Mouse (Mus musculus) hindbrain, embryonic 16.5 days (tissue): ENCODE measurements around the gene Pdcd4. TPM values are rescaled to one million over a fixed set of nuclear protein-coding genes. Genes with fewer than 3 reads are reported as not detected.

Source experiments
- ATAC-seq: fragments of 200-750 bp; cut with Nextera tagmentation; 2 replicates; pipeline ENCODE4 v1.8.0; 2017; ENCODE audit warnings: moderate TSS enrichment, moderate library complexity
- H3K27ac ChIP-seq: fragments of 300-500 bp; sonication (generic); 2 replicates; pipeline ENCODE4 v1.5.1; 2014; ENCODE audit warnings: low read depth, mild to moderate bottlenecking, control low read depth, low read length, moderate library complexity
- H3K27me3 ChIP-seq: fragments of 300-500 bp; sonication (generic); replicated peaks from 2 replicates; pipeline ENCODE4 v1.6.1; 2014; ENCODE audit warnings: low read length; ENCODE audit not compliant: control insufficient read depth, insufficient read depth
- H3K36me3 ChIP-seq: fragments of 300-500 bp; sonication (generic); 2 replicates; pipeline ENCODE4 v1.6.1; 2014; ENCODE audit warnings: mild to moderate bottlenecking, low read length, moderate library complexity, mixed read lengths; ENCODE audit not compliant: control insufficient read depth, insufficient read depth
- H3K4me1 ChIP-seq: fragments of 300-500 bp; sonication (generic); 2 replicates; pipeline ENCODE4 v1.6.1; 2014; ENCODE audit warnings: low read depth, low read length; ENCODE audit not compliant: control insufficient read depth, insufficient read depth
- H3K4me2 ChIP-seq: fragments of 300-500 bp; sonication (generic); 2 replicates; pipeline ENCODE4 v1.6.1; 2014; ENCODE audit warnings: mild to moderate bottlenecking, low read length, control low read depth, moderate library complexity
- H3K4me3 ChIP-seq: fragments of 300-500 bp; sonication (generic); 2 replicates; pipeline ENCODE4 v1.5.1; 2014; ENCODE audit warnings: mild to moderate bottlenecking, low read length, control low read depth, moderate library complexity
- H3K9ac ChIP-seq: fragments of 300-500 bp; sonication (generic); 2 replicates; pipeline ENCODE4 v1.6.1; 2014; ENCODE audit warnings: low read depth, mild to moderate bottlenecking, control low read depth, low read length, moderate library complexity
- H3K9me3 ChIP-seq: fragments of 300-500 bp; sonication (generic); 2 replicates; pipeline ENCODE4 v1.6.1; 2014; ENCODE audit warnings: mild to moderate bottlenecking, low read length, moderate library complexity; ENCODE audit not compliant: control insufficient read depth
- WGBS: fragments of 180-500 bp; shearing (Covaris S2); extraction: QIAGEN DNeasy Blood & Tissue Kit; methylation state at CpG from one replicate; pipeline ENCODE4 v1.1.7; 2014; 5-methylcytosine and 5-hydroxymethylcytosine counted together
- polyA plus RNA-seq: library from polyadenylated mRNA; unstranded; fragments of >200 nt; fragmentation: Nextera tagmentation; extraction: Ambion mirVana; gene quantifications from 2 replicates; pipeline ENCODE4 v1.2.1, GENCODE M21; 2015

Gene Pdcd4
- polyA plus RNA-seq, 1 experiment from 2014 or later = 54.8 TPM

GRCm38 (mm10) chr19:53855781-53856180 lies 36.2 kb upstream of the Pdcd4 start:
- no peak for ATAC-seq
- Histone ChIP-seq H3K4me2 (no peak overlapping the region), H3K27me3 (no peaks in the 10 kb centered on the region), H3K27ac (no peak overlapping the region), H3K36me3 (no peaks in the 10 kb centered on the region), H3K4me3 (no peak overlapping the region), H3K9me3 (no peaks in the 10 kb centered on the region), H3K4me1 (peaks cover 19% of the 10 kb centered on the region), H3K9ac (no peak overlapping the region)
- WGBS = 62% methylated on average over 5 of the region's 5 CpGs

GRCm38 (mm10) chr19:53856794-53857193 lies 35.2 kb upstream of the Pdcd4 start:
- Histone ChIP-seq H3K4me1 (peaks cover 13% of the 10 kb centered on the region), H3K4me3 (no peak overlapping the region), H3K27ac (no peak overlapping the region), H3K4me2 (no peak overlapping the region), H3K9me3 (no peaks in the 10 kb centered on the region), H3K36me3 (no peaks in the 10 kb centered on the region), H3K27me3 (no peaks in the 10 kb centered on the region), H3K9ac (0 out of 2 replicates have a peak overlapping the region, but pooled peaks have one; percentile 25)
- no peak for ATAC-seq
- WGBS = 60% methylated on average over 9 of the region's 9 CpGs

GRCm38 (mm10) chr19:53857962-53858361 lies 34.1 kb upstream of the Pdcd4 start:
- Histone ChIP-seq H3K27ac (no peak overlapping the region), H3K4me1 (peaks cover 6% of the 10 kb centered on the region), H3K27me3 (no peaks in the 10 kb centered on the region), H3K4me2 (no peak overlapping the region), H3K9me3 (no peaks in the 10 kb centered on the region), H3K9ac (no peak overlapping the region), H3K4me3 (no peak overlapping the region), H3K36me3 (no peaks in the 10 kb centered on the region)
- WGBS = 71% methylated on average over 6 of the region's 6 CpGs
- ATAC-seq = no peak

- H3K27ac ChIP-seq = no peak overlapping the region
- no peak overlapping the region for H3K4me2 ChIP-seq
- H3K36me3 ChIP-seq = no peaks in the 10 kb centered on the region
- H3K4me3 ChIP-seq = no peak overlapping the region
- no peaks in the 10 kb centered on the region for H3K27me3 ChIP-seq
- WGBS = 48% methylated on average over 9 of the region's 9 CpGs
- no peak for ATAC-seq
- H3K4me1 ChIP-seq = no peaks in the 10 kb centered on the region
- H3K9ac ChIP-seq = no peak overlapping the region
- H3K9me3 ChIP-seq = no peaks in the 10 kb centered on the region
These were observed 32.9 kb upstream of the Pdcd4 start for GRCm38 (mm10) chr19:53859149-53859548.

GRCm38 (mm10) chr19:53859593-53859992 lies 32.4 kb upstream of the Pdcd4 start:
- ATAC-seq = no peak
- no peak overlapping the region for H3K9ac ChIP-seq
- no peak overlapping the region for H3K4me3 ChIP-seq
- no peaks in the 10 kb centered on the region for H3K27me3 ChIP-seq
- no peak overlapping the region for H3K4me2 ChIP-seq
- 67% methylated on average over 7 of the region's 7 CpGs for WGBS
- H3K36me3 ChIP-seq = no peaks in the 10 kb centered on the region
- no peaks in the 10 kb centered on the region for H3K4me1 ChIP-seq
- H3K9me3 ChIP-seq = no peaks in the 10 kb centered on the region
- no peak overlapping the region for H3K27ac ChIP-seq

- no peak overlapping the region for H3K4me3 ChIP-seq
- H3K27ac ChIP-seq = no peak overlapping the region
- no peaks in the 10 kb centered on the region for H3K4me1 ChIP-seq
- 86% methylated on average over 7 of the region's 7 CpGs for WGBS
- H3K27me3 ChIP-seq = no peaks in the 10 kb centered on the region
- H3K4me2 ChIP-seq = no peak overlapping the region
- no peak for ATAC-seq
- H3K9ac ChIP-seq = no peak overlapping the region
- no peaks in the 10 kb centered on the region for H3K9me3 ChIP-seq
- no peaks in the 10 kb centered on the region for H3K36me3 ChIP-seq
These were observed 30.7 kb upstream of the Pdcd4 start for GRCm38 (mm10) chr19:53861346-53861745.

- H3K9ac ChIP-seq = no peak overlapping the region
- H3K27ac ChIP-seq = no peak overlapping the region
- 58% methylated on average over 8 of the region's 8 CpGs for WGBS
- H3K4me1 ChIP-seq = no peaks in the 10 kb centered on the region
- H3K27me3 ChIP-seq = no peaks in the 10 kb centered on the region
- H3K4me2 ChIP-seq = no peak overlapping the region
- no peaks in the 10 kb centered on the region for H3K36me3 ChIP-seq
- no peaks in the 10 kb centered on the region for H3K9me3 ChIP-seq
- no peak for ATAC-seq
- no peak overlapping the region for H3K4me3 ChIP-seq
These were observed 29.3 kb upstream of the Pdcd4 start for GRCm38 (mm10) chr19:53862573-53863246.

GRCm38 (mm10) chr19:53867238-53867637 lies 24.8 kb upstream of the Pdcd4 start:
- Histone ChIP-seq H3K27me3 (no peaks in the 10 kb centered on the region), H3K27ac (no peak overlapping the region), H3K9me3 (no peaks in the 10 kb centered on the region), H3K9ac (no peak overlapping the region), H3K4me1 (no peaks in the 10 kb centered on the region), H3K36me3 (no peaks in the 10 kb centered on the region), H3K4me2 (no peak overlapping the region), H3K4me3 (no peak overlapping the region)
- no peak for ATAC-seq

GRCm38 (mm10) chr19:53868125-53868524 lies 23.9 kb upstream of the Pdcd4 start:
- Histone ChIP-seq H3K27ac (no peak overlapping the region), H3K4me2 (no peak overlapping the region), H3K36me3 (no peaks in the 10 kb centered on the region), H3K27me3 (no peaks in the 10 kb centered on the region), H3K9me3 (no peaks in the 10 kb centered on the region), H3K9ac (no peak overlapping the region), H3K4me1 (no peaks in the 10 kb centered on the region), H3K4me3 (no peak overlapping the region)
- ATAC-seq = no peak
- 96% methylated on average over 6 of the region's 6 CpGs for WGBS

- Histone ChIP-seq H3K27me3 (no peaks in the 10 kb centered on the region), H3K4me1 (no peaks in the 10 kb centered on the region), H3K9me3 (no peaks in the 10 kb centered on the region), H3K4me2 (no peak overlapping the region), H3K27ac (no peak overlapping the region), H3K36me3 (no peaks in the 10 kb centered on the region), H3K4me3 (no peak overlapping the region), H3K9ac (no peak overlapping the region)
- no peak for ATAC-seq
- WGBS = 89% methylated on average over 1 of the region's 1 CpGs
These were observed 23.2 kb upstream of the Pdcd4 start for GRCm38 (mm10) chr19:53868796-53869195.
